Mouse (Mus musculus): ENCODE results near the gene Gm20388.

The Gm20388 gene

DNA sequence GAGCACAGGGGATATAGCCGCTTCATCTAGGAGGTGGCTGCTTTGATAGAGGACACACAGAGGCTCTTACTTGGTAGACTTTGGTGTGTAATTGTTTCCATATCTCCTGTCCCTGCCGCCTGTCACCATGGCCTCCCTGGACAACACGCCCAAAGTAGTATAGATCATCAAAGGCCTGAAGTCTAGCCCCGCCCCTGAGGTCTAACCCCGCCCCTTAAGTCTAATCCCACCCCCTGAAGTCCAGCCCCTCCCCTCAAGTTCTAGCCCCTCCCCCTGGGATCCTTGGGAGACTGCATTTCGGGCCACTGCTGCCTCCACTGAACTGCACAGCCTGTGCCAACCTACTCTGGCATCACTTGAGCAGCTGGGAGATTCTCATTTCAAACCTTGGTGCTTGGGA lies 1808.3 kb downstream of the Gm20388 start:
- no peak for DNase-seq (ENCODE audit: inconsistent ontology term)

DNA sequence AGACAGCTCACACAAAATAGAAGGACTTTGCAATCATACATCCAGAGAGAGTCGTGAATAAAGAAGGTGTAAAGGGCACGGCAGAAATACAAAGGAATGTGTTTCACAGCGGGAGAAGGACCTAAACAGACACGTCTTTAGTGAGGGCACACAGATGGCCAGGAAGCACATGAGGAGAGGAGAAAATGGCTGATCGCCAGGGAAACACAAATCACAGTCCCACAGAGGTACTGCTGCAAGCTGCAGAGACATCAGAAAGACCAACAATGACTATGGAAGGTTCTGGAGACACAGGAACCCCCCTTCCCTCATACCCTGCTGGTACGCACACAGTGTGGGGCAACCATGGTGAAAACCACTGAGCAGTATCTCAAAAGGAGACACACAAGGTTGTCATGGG lies 1810.4 kb downstream of the Gm20388 start:
- DNase-seq (ENCODE audit: inconsistent ontology term): no peak

DNA sequence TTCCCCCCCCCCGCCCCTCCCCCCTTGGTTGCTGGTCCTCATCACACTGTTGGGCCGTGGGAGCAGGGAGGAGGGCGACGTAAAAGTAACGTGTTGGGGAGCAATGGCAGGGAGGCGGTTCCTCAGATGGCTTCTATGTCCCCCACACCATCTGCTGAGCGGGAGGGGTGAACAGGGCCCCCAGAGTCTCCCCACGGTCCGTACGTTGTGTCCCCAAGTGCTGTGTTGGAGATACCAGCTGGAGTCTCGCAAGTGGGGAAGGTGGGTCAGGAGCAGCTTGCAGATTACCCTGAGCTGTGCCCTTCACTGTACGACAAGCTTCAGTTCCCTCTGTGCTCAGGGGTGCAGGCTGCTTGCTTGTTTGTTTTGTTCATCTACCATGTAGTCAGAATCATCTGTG lies 1813.2 kb downstream of the Gm20388 start:
- DNase-seq (ENCODE audit: inconsistent ontology term): no peak

- DNase-seq (ENCODE audit: inconsistent ontology term): no peak
Measured at GRCm38 (mm10) chr8:121727164-121727563, 1816.5 kb downstream of the Gm20388 start.

DNA sequence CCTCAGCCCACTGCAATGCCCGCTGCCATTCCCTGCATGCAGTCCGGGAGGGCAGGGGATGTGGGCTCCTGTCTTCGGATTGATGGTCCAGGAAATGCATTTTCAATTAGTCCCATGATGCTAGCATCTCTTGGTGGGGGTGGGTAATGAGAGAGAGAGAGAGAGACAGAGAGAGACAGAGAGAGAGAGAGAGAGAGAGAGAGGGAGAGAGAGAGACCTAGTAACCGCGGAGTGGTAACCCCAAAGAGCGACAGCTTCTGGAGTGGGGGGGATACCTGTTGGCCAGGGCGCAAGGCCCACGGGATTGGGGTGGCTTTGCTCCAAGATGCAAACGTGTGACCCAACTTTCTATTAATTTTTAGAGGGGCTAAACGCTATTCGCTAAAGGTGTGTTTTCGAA lies 1818.7 kb downstream of the Gm20388 start, which contains the start of gene Jph3:
TSS of gene Jph3 (plus strand) at position 301 of the 400 bp plus-strand sequence.
- DNase-seq (ENCODE audit: inconsistent ontology term): no peak

- no peak for DNase-seq (ENCODE audit: inconsistent ontology term)
Measured at GRCm38 (mm10) chr8:121729754-121730153, 1819.1 kb downstream of the Gm20388 start.

- DNase-seq (ENCODE audit: inconsistent ontology term): peak; percentile 10
Measured at GRCm38 (mm10) chr8:121730170-121730569, 1819.5 kb downstream of the Gm20388 start.

GRCm38 (mm10) chr8:121730646-121731045 lies 1820.0 kb downstream of the Gm20388 start:
- DNase-seq (ENCODE audit: inconsistent ontology term): no peak

- DNase-seq (ENCODE audit: inconsistent ontology term): no peak
Measured at GRCm38 (mm10) chr8:121731060-121731459, 1820.4 kb downstream of the Gm20388 start.

GRCm38 (mm10) chr8:121731471-121732333 lies 1821.1 kb downstream of the Gm20388 start:
- DNase-seq (ENCODE audit: inconsistent ontology term): peak; percentile 18

DNA sequence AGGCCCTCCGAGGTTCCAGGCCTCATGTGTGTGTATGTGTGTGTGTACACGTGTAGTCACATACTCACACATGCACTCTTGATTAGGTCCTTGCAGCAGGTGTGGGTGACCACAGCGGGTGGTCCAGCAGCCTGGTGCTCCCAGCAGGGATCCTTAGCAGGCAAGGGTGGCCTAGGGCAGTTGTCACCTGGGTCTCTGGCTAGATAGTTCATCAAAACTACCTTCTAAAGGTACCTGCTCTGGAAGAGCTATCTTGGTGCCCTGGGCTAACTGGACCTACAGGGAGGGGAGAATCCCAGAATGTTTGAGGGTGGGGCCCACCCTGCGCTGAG lies 1821.7 kb downstream of the Gm20388 start:
- DNase-seq (ENCODE audit: inconsistent ontology term): no peak

- DNase-seq (ENCODE audit: inconsistent ontology term): no peak
Measured at GRCm38 (mm10) chr8:121734262-121734661, 1823.6 kb downstream of the Gm20388 start.

- DNase-seq (ENCODE audit: inconsistent ontology term): peak; percentile 46
Measured at GRCm38 (mm10) chr8:121736236-121736635, 1825.6 kb downstream of the Gm20388 start.

- no peak for DNase-seq (ENCODE audit: inconsistent ontology term)
Measured at GRCm38 (mm10) chr8:121740721-121741120, 1830.1 kb downstream of the Gm20388 start.

DNA sequence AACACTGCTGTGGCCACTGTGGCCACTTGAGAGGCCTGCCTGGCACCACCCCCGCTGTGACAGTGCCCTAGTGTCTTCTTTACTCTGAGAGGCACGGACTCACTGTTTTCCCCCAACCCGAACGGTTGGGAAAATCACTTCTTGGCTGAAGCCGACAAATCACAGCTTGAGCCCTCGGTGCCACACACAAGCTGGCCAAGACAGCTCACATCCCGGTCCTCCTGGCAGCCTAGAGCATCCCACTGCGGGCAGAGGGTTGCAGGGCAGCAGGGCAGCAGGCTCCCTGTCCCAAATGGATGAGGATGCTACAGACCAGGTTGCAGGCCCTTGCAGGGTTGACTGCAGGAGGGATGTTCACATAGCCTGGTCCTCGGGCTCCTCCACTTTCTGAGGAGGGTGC lies 1838.9 kb downstream of the Gm20388 start:
- DNase-seq (ENCODE audit: inconsistent ontology term): no peak

- DNase-seq (ENCODE audit: inconsistent ontology term): no peak
Measured at GRCm38 (mm10) chr8:121750512-121750911, 1839.9 kb downstream of the Gm20388 start.

DNA sequence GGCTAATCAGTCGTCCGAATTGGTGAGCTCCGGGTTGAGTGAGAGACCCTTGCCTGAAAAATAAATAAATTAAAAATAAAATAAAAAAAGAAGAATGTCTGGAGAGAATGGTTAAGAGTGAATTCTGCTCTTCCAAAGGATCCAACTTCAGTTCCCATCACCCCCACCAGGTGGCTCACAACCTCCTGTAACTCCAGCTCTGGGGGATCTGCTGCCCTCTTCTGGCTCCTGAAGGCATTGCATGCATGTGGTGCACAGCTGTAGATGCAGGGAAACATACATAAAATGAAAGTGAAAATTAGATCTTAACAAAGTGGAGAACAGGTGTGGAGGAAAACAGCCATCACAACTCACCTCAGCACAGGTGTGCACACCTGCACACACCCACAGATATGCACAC lies 1840.8 kb downstream of the Gm20388 start:
- DNase-seq (ENCODE audit: inconsistent ontology term): peak; percentile 57

DNA sequence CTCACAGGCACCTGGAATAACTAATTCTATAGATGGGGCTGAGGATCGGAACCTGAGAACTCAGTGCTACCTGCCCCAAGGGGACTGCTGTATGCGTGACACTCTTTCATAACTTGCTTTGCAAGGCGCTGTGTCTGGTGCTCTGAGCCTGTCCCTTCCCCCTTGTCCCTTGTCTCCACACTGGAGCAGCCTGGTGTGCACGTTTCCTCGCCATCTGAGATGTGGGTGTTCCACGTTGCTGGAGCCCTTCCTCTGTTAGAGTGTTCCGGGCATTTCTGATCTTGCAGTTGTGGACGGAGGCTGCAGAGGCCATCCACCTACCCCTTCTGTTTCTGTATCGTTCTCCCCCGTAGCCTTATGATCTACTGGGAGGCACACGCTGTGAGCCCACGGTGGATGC lies 1847.8 kb downstream of the Gm20388 start:
- DNase-seq (ENCODE audit: inconsistent ontology term): no peak

GRCm38 (mm10) chr8:121760484-121760883 lies 1849.8 kb downstream of the Gm20388 start:
- DNase-seq (ENCODE audit: inconsistent ontology term): no peak

DNA sequence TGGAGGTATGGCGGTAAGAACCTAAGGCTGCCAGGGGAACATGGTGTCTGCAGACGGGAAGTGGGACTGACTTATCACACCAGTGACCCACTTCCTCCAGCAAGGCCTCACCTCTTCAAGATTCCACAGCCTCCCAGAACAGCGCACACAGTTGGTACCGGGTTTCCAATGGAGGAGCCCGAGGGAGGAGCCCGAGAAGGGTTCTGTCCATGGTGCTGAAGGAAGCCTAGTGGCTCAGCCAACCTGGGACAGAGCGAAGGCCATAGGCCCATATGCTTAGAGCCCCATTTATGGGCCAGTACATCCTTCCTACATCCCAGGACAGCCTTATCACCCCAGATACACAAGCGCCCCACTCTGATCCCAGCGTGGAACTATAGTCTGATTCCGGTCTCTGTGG lies 1850.8 kb downstream of the Gm20388 start:
- peak; percentile 52 for DNase-seq (ENCODE audit: inconsistent ontology term)

DNA sequence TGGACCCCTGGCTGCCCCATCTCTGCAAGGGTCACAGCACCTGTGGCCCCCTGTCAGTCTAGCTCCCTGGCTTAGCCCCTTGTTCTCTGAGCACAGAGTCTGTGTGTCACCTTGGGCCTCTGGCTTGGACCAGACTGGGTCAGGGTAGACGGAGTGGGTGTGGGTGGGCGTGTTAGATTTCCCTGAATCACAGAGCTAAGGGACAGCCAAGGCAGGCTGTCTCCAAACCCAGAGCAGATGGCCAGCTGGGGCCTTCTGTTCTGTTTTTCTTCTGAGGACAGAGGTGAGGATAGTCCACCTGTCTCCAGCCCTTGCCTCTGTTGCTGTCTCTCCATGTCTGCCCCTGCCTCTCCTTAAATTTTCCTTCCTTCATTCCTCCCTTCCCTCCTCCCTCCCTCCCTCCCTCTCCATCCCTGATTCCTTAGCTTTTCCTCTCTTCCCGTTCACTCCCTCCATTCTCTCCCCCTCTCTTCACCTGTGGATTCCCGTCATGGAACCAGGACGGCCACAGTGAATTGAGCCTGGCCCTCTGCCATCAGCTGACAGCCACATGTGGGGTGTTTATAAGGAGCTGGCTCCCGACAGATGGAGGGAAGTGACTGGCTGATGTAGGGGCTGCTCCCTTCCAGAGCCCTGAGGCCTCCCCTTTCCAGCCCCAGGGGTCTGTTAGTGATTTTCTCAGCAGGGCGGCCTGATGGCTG lies 1852.5 kb downstream of the Gm20388 start:
- DNase-seq (ENCODE audit: inconsistent ontology term): no peak

- DNase-seq (ENCODE audit: inconsistent ontology term): no peak
Measured at GRCm38 (mm10) chr8:121763700-121764013, 1853.0 kb downstream of the Gm20388 start.

GRCm38 (mm10) chr8:121765594-121766138 lies 1855.0 kb downstream of the Gm20388 start:
- DNase-seq (ENCODE audit: inconsistent ontology term): no peak

Measured in Muller cell, postnatal 12 days (primary cell).